Mouse (Mus musculus) left cerebral cortex, adult 11 months (tissue): ENCODE measurements around the gene Rnf186.
"Not testable (repeated sequence)": the region's sequence is repeated elsewhere in the genome, so short reads cannot be mapped to it uniquely, and the experiment has no call there.

Experiments used
- DNase-seq: peaks from one replicate; pipeline ENCODE4 v3.0.0; 2022; ENCODE audit warnings: low spot score

The Rnf186 gene

GRCm38 (mm10) chr4:138972139-138972826 lies 5.4 kb downstream of the Rnf186 start:
- no peak for DNase-seq

GRCm38 (mm10) chr4:138972827-138973718 lies 6.2 kb downstream of the Rnf186 start, which contains the start of gene Tmco4:
Gene Tmco4 (plus strand): TSS chr4:138972888.
- peak; percentile 37 for DNase-seq

GRCm38 (mm10) chr4:138973719-138974115 lies 6.8 kb downstream of the Rnf186 start:
- no peak for DNase-seq

GRCm38 (mm10) chr4:138974540-138974939 lies 7.6 kb downstream of the Rnf186 start:
- DNase-seq = not testable (repeated sequence)

DNA sequence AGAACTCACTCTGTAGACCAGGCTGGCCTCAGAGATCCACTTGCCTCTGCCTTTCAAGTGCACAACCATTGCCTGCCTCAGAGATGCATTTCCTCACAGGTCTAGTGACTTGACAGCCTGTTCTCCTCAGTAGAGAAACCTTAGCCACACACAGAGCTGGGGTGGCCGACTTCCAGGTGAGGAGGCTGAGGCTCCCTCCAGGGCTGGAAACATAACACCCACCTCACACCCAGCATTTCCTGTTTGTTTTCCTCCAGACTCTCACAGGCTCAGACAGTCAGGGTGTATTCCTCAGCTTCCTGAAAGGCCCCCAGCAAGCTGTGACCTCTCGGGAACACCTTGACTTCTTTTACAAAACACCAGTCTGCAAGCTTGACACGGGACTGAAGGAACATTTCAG lies 8.3 kb downstream of the Rnf186 start:
- no peak for DNase-seq

GRCm38 (mm10) chr4:138976046-138976445 lies 9.1 kb downstream of the Rnf186 start:
- DNase-seq = no peak

- no peak for DNase-seq
Measured at GRCm38 (mm10) chr4:138980021-138980420, 13.1 kb downstream of the Rnf186 start.

DNA sequence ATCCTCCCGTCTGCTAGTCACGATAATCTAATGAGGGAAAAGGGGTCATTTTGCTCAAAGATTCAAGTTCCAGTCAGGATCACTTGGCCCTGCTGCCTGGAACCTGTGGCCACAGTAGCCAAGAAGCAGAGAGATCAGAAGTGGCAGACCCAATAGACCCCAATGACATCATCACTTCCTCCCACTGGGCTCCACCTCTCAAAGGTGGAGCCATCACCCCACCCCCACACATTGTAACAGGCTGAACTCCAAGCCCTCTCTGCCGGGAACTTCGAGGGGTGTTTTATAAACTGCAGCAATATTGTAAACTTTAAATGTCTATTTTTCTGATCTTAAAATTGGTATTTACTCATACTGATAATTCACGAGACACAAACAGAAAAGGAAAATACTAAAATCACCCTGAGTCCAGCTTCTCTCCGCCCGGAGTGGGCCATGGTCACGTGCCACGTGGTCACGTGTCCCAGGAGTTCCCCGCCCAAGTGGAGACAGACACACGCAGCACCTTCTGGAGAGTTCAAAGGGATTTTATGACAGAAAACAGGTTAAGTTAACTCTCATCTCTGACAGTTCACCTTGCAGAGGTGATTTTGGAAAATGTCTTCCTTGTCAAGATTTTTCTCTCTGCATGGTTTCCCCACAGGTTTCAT lies 14.0 kb downstream of the Rnf186 start:
- no peak for DNase-seq

- no peak for DNase-seq
Measured at GRCm38 (mm10) chr4:138983422-138983821, 16.5 kb downstream of the Rnf186 start.

DNA sequence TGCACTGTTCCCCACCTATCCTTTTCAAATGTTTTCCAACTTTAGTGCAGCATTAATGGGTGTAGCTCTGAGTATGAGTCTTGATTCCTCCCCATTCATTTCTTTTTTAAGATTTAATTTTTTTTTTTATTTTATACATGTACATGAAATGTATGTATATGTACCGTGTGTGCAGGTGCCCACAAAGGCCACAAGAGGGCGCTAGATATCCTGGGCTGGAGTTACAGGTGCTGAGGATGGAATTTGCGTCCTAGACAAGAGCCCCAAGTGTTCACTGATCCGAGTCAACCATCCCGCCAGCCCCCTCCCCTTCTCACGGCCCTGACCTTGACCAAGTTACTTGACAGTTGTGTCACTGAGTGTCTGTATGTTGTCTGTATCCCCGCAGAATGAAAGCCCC lies 17.8 kb downstream of the Rnf186 start:
- no peak for DNase-seq

- DNase-seq = no peak
Measured at GRCm38 (mm10) chr4:138986280-138986679, 19.4 kb downstream of the Rnf186 start.

DNA sequence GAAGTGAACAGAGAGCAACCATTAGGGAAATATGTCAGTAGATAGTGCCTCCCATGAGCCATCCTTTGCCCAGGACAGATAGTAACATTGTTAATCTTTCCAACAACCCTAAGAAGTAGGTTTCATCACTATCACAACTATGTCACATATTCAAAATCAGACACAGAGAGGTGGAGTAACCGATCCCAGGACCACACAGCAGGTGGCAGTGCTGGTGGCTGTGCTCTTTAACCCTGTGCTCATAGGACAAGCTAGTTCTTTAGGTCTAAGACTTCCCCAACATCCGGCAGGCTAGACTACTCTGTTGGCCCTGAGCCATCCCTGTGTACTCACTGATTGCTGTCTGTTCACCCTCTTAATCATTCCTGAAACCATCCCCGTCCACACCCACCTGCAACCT lies 27.5 kb downstream of the Rnf186 start:
- no peak for DNase-seq

GRCm38 (mm10) chr4:138996410-138996809 lies 29.5 kb downstream of the Rnf186 start:
- no peak for DNase-seq

- DNase-seq = no peak
Measured at GRCm38 (mm10) chr4:138997121-138997520, 30.2 kb downstream of the Rnf186 start.

GRCm38 (mm10) chr4:138998611-138999010 lies 31.7 kb downstream of the Rnf186 start:
- DNase-seq = peak; percentile 44

GRCm38 (mm10) chr4:139001026-139001425 lies 34.1 kb downstream of the Rnf186 start:
- DNase-seq = no peak

DNA sequence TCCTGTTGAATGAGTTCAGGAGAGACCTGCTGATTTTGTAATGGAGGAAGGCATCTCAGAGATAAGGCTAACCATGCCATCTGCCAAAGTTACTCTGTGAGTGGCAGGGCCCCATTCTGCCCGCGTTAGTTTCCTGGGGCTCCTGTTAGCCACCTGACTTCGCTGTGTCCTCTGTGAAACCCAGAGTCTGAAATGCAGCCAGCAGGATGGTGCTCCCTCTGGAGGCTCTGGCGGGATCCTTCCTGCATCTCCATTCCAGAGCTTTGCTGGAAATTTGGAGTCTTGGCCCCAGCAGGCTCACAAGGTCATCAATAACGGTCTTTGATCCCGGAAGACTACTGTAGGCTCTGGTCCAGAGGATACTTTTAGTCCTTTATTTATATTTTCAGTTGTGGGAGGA lies 34.5 kb downstream of the Rnf186 start:
- DNase-seq = no peak

DNA sequence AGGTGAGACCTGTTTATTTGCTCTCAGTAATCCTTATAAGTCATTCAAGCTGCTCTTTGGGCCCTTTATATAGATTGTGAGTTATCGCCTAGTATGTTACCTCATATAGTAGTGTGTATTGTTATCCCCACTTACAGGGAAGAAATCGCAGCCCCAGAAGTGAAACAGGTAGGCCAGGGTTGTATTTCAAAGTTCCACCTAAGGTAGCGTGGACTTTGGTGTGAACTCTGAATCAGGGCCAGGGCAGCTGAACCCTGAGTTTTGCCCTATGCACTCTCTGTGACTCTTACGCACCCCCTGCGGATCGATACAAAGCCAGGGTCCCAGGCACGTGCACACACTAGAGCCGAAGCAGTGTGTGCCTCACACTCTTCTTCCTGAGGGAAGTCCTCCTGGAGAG lies 37.2 kb downstream of the Rnf186 start:
- DNase-seq = no peak

GRCm38 (mm10) chr4:139005214-139005613 lies 38.3 kb downstream of the Rnf186 start:
- DNase-seq = no peak

- DNase-seq = no peak
Measured at GRCm38 (mm10) chr4:139007353-139007752, 40.4 kb downstream of the Rnf186 start.

DNA sequence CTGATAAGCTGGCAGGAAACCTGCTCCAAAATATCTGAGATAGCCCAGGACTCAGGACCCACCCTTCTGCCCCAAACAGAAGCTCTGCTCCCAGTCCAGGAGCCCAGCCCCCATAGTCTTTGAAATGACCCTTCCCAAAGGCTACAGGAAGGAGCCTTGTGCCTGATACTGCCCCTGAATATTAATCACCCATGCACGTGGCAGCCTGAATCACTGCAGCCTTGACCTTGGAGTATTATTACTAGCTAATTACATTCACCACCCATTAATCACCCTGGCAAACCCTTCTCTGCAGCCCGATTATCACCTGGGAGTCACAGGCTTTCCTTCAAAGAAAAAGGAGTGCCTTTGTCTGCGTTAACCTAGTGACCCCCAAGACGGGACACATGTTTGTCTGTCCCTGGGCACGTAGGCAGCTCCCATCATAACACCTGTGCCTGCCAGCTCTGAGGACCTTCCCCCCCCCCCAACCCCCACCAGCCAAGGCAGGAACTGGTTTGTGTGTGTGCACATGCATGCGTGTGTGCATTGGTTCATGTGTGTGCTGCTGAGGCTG lies 41.1 kb downstream of the Rnf186 start:
- DNase-seq = no peak

- no peak for DNase-seq
Measured at GRCm38 (mm10) chr4:139011201-139011702, 44.3 kb downstream of the Rnf186 start.
